Mouse (Mus musculus) skeletal muscle tissue, adult 2 months (tissue): ENCODE measurements around the gene Irf4.

ENCODE experiments used
- DNase-seq: peaks from one replicate; pipeline ENCODE4 v3.0.0-alpha.2; 2012; ENCODE audit warnings: low read depth, low spot score

The Irf4 gene

GRCm38 (mm10) chr13:30802336-30802955, 53.4 kb downstream of the Irf4 start:
- no peak for DNase-seq

- peak; percentile 73 for DNase-seq
These were observed 60.2 kb downstream of the Irf4 start for GRCm38 (mm10) chr13:30809240-30809639.

- no peak for DNase-seq
These were observed 64.4 kb downstream of the Irf4 start for GRCm38 (mm10) chr13:30813464-30813863.

- no peak for DNase-seq
These were observed 65.2 kb downstream of the Irf4 start for GRCm38 (mm10) chr13:30814256-30814655.
